Mouse (Mus musculus): ENCODE results near the gene D330045A20Rik. TPM values are rescaled to one million over a fixed set of nuclear protein-coding genes. Genes with fewer than 3 reads are reported as not detected.

Gene D330045A20Rik
- polyA plus RNA-seq, 1 experiment = 0.05 TPM

DNA sequence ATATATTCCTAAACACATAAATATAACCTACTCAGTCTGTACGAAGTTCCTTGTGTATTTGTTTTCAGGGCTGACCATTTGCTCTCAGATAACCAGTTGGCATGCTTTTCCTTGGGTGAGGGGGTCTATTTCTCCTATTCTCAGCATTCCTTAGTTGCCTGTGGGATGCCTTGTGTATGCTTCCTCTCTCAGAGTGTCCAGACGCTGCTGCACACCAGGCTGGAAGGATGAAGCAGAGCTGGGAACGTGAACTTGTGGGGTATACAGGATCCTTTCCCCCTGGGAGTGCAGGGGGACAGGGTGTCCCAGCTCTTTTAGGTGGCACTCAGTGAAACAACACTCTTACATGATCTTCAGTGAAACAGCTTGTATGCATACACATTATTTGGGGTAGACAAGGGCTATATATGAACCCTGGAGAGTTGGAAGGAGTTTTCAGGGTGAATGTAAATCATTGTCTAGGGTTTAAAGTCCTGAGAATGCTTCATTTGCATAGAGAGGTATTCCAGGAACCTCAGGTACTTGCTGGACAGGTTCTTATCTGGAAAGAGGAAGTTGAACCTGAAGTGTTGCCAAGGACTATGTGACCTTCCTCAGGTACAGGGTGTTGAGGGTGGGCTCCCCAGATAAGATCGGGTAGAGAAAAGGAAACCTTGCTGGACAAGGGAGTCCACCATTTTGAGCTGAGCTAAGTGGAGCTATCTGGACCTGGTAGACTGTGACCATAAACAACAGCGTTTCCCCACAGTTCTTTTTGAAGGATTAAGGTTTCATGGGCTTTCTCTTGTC is 44.3 kb downstream of the D330045A20Rik start:
- TF ChIP-seq TCF3 (IDR thresholded peaks at IDR 0.05; ENCODE audit: insufficient read length, low read depth) = no peak
- TF ChIP-seq POLR2A (IDR thresholded peaks at IDR 0.05; ENCODE audit: insufficient read length, low read depth) = no peak
- TF ChIP-seq TCF12 (IDR thresholded peaks at IDR 0.05; ENCODE audit: insufficient read depth, poor library complexity, severe bottlenecking) = no peak
- TF ChIP-seq POLR2AphosphoS2 (IDR thresholded peaks at IDR 0.05; ENCODE audit: insufficient read length, low read depth) = no peak
- no peak for TF ChIP-seq CEBPB (IDR thresholded peaks at IDR 0.05; ENCODE audit: insufficient read depth, poor library complexity, severe bottlenecking)
- no peak for TF ChIP-seq USF1 (IDR thresholded peaks at IDR 0.05; ENCODE audit: low read depth)
- no peak for TF ChIP-seq REST (IDR thresholded peaks at IDR 0.05; ENCODE audit: insufficient read depth, insufficient read length)
- TF ChIP-seq SRF (IDR thresholded peaks at IDR 0.05; ENCODE audit: control insufficient read depth, insufficient read length, low read depth) = no peak
- no peak for TF ChIP-seq MAX (IDR thresholded peaks at IDR 0.05; ENCODE audit: low read depth)
- no peak for TF ChIP-seq E2F4 (IDR thresholded peaks at IDR 0.05; ENCODE audit: insufficient read depth)
- TF ChIP-seq MYOD1 (IDR thresholded peaks at IDR 0.05; ENCODE audit: control insufficient read depth in 1 of 3, insufficient read length in 2 of 3, low read depth in 2 of 3) = no peak
- TF ChIP-seq MYOG (IDR thresholded peaks at IDR 0.05; ENCODE audit: control insufficient read depth in 1 of 3, insufficient read depth in 1 of 3, insufficient read length in 2 of 3, low read depth in 2 of 3) = no peak
- Histone ChIP-seq H3K27me3 (ENCODE audit: control insufficient read depth, insufficient read depth, insufficient read length) (no peaks in the 10 kb centered on the region), H3ac (ENCODE audit: control insufficient read depth, insufficient read length) (no peak overlapping the region), H3K79me2 (ENCODE audit: control insufficient read depth, insufficient read depth) (no peaks in the 10 kb centered on the region), H3K4me3 (no peak overlapping the region), H3K4me2 (ENCODE audit: low read depth) (no peak overlapping the region), H3K36me3 (ENCODE audit: control insufficient read depth, insufficient read depth) (no peaks in the 10 kb centered on the region)

DNA sequence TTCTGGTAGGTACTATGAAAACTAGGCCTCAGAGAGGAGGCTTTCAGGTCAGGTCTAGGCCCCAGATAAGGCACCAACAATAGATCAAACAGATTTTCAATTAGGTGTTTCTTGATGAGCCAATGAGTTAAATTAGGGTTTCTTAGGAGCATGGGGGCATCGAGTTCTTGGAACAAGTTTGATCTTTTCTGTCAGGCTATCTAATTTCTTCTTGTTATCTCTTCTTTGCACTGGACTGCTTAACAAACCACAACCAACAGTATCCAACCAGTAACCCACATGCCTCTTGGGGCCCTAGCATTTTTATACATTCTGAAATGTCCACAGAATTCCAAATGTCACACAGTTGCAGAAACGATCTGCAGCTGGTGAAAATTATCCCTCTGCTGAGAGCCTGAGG is 45.6 kb downstream of the D330045A20Rik start:
- Histone ChIP-seq H3K36me3 (ENCODE audit: control insufficient read depth, insufficient read depth) (no peaks in the 10 kb centered on the region), H3ac (ENCODE audit: control insufficient read depth, insufficient read length) (no peak overlapping the region), H3K27me3 (ENCODE audit: control insufficient read depth, insufficient read depth, insufficient read length) (no peaks in the 10 kb centered on the region), H3K79me2 (ENCODE audit: control insufficient read depth, insufficient read depth) (no peaks in the 10 kb centered on the region), H3K4me3 (no peak overlapping the region), H3K4me2 (ENCODE audit: low read depth) (no peak overlapping the region)
- TF ChIP-seq MAX (IDR thresholded peaks at IDR 0.05; ENCODE audit: low read depth) = no peak
- TF ChIP-seq E2F4 (IDR thresholded peaks at IDR 0.05; ENCODE audit: insufficient read depth) = no peak
- no peak for TF ChIP-seq CEBPB (IDR thresholded peaks at IDR 0.05; ENCODE audit: insufficient read depth, poor library complexity, severe bottlenecking)
- TF ChIP-seq SRF (IDR thresholded peaks at IDR 0.05; ENCODE audit: control insufficient read depth, insufficient read length, low read depth) = no peak
- no peak for TF ChIP-seq POLR2AphosphoS2 (IDR thresholded peaks at IDR 0.05; ENCODE audit: insufficient read length, low read depth)
- TF ChIP-seq REST (IDR thresholded peaks at IDR 0.05; ENCODE audit: insufficient read depth, insufficient read length) = no peak
- TF ChIP-seq TCF12 (IDR thresholded peaks at IDR 0.05; ENCODE audit: insufficient read depth, poor library complexity, severe bottlenecking) = no peak
- TF ChIP-seq USF1 (IDR thresholded peaks at IDR 0.05; ENCODE audit: low read depth) = no peak
- TF ChIP-seq TCF3 (IDR thresholded peaks at IDR 0.05; ENCODE audit: insufficient read length, low read depth) = no peak
- TF ChIP-seq MYOG (IDR thresholded peaks at IDR 0.05; ENCODE audit: control insufficient read depth in 1 of 3, insufficient read depth in 1 of 3, insufficient read length in 2 of 3, low read depth in 2 of 3) = no peak
- no peak for TF ChIP-seq POLR2A (IDR thresholded peaks at IDR 0.05; ENCODE audit: insufficient read length, low read depth)

DNA sequence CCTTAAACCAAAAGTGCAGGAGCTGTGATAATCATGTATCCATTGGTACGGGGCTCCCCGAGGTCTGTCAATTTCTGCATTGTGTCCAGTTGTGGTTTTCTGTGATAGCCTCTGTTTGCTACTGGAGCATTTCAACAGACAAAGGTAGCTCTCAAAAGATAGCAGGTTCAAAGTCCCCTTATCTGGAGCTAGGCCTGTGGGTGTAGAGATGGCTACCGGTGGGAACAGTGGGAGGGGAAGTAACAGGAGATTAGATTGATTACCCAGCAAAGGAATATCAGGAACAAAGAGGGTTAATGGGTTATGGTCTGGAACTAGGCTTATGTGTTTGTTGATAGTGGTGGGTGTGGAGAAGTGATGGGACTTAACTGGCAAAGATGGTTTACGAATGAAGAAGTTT is 46.8 kb downstream of the D330045A20Rik start:
- no peak for TF ChIP-seq E2F4 (IDR thresholded peaks at IDR 0.05; ENCODE audit: insufficient read depth)
- TF ChIP-seq POLR2AphosphoS2 (IDR thresholded peaks at IDR 0.05; ENCODE audit: insufficient read length, low read depth) = no peak
- TF ChIP-seq REST (IDR thresholded peaks at IDR 0.05; ENCODE audit: insufficient read depth, insufficient read length) = no peak
- TF ChIP-seq CEBPB (IDR thresholded peaks at IDR 0.05; ENCODE audit: insufficient read depth, poor library complexity, severe bottlenecking) = no peak
- no peak for TF ChIP-seq TCF12 (IDR thresholded peaks at IDR 0.05; ENCODE audit: insufficient read depth, poor library complexity, severe bottlenecking)
- TF ChIP-seq MAX (IDR thresholded peaks at IDR 0.05; ENCODE audit: low read depth) = no peak
- H3K79me2 ChIP-seq (ENCODE audit: control insufficient read depth, insufficient read depth) = no peaks in the 10 kb centered on the region
- H3K4me3 ChIP-seq = no peak overlapping the region
- H3ac ChIP-seq (ENCODE audit: control insufficient read depth, insufficient read length) = no peak overlapping the region
- H3K4me2 ChIP-seq (ENCODE audit: low read depth) = no peak overlapping the region
- no peaks in the 10 kb centered on the region for H3K36me3 ChIP-seq (ENCODE audit: control insufficient read depth, insufficient read depth)
- no peaks in the 10 kb centered on the region for H3K27me3 ChIP-seq (ENCODE audit: control insufficient read depth, insufficient read depth, insufficient read length)

DNA sequence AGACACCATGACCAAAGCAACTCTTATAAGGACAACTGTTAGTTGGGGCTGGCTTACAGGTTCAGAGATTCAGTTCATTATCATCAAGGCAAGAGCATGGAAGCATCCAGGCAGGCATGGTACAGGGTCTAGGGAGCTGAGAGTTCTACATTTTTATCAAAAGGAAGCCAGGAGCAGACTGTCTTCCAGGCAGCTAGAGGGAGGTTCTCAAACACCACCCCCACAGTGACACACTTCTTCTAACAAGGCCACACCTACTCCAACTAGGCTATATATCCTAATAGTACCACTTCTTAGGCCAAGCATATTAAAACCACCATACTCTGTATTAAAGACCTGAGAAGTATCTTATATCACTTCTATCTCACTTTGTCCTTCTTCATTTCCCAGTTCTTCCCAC is 49.5 kb downstream of the D330045A20Rik start:
- Histone ChIP-seq H3K27me3 (ENCODE audit: control insufficient read depth, insufficient read depth, insufficient read length) (no peaks in the 10 kb centered on the region), H3ac (ENCODE audit: control insufficient read depth, insufficient read length) (no peak overlapping the region), H3K4me3 (no peak overlapping the region), H3K4me2 (ENCODE audit: low read depth) (no peak overlapping the region), H3K79me2 (ENCODE audit: control insufficient read depth, insufficient read depth) (no peaks in the 10 kb centered on the region), H3K36me3 (ENCODE audit: control insufficient read depth, insufficient read depth) (no peaks in the 10 kb centered on the region)
- TF ChIP-seq POLR2A (IDR thresholded peaks at IDR 0.05; ENCODE audit: insufficient read length, low read depth) = no peak
- TF ChIP-seq REST (IDR thresholded peaks at IDR 0.05; ENCODE audit: insufficient read depth, insufficient read length) = no peak
- no peak for TF ChIP-seq TCF12 (IDR thresholded peaks at IDR 0.05; ENCODE audit: insufficient read depth, poor library complexity, severe bottlenecking)
- TF ChIP-seq MAX (IDR thresholded peaks at IDR 0.05; ENCODE audit: low read depth) = no peak
- TF ChIP-seq TCF3 (IDR thresholded peaks at IDR 0.05; ENCODE audit: insufficient read length, low read depth) = no peak
- TF ChIP-seq MYOG (IDR thresholded peaks at IDR 0.05; ENCODE audit: control insufficient read depth in 1 of 3, insufficient read depth in 1 of 3, insufficient read length in 2 of 3, low read depth in 2 of 3) = no peak
- no peak for TF ChIP-seq USF1 (IDR thresholded peaks at IDR 0.05; ENCODE audit: low read depth)
- no peak for TF ChIP-seq E2F4 (IDR thresholded peaks at IDR 0.05; ENCODE audit: insufficient read depth)
- TF ChIP-seq CEBPB (IDR thresholded peaks at IDR 0.05; ENCODE audit: insufficient read depth, poor library complexity, severe bottlenecking) = no peak
